Mouse (Mus musculus) central nervous system, embryonic 14 days (tissue): Measurements from ENCODE around the gene Wdr95. TPM values are rescaled to one million over a fixed set of nuclear protein-coding genes. Genes with fewer than 3 reads are reported as not detected.

Source experiments
- polyA plus RNA-seq: library from polyadenylated mRNA; depleted of rRNA; stranded (reverse); fragments of >200 nt; gene quantifications from 2 replicates; pipeline ENCODE4 v1.2.3, GENCODE M21; 2012; rRNA removed

Gene Wdr95
- polyA plus RNA-seq = 0.34 and 0.65 TPM in 2 replicates

DNA sequence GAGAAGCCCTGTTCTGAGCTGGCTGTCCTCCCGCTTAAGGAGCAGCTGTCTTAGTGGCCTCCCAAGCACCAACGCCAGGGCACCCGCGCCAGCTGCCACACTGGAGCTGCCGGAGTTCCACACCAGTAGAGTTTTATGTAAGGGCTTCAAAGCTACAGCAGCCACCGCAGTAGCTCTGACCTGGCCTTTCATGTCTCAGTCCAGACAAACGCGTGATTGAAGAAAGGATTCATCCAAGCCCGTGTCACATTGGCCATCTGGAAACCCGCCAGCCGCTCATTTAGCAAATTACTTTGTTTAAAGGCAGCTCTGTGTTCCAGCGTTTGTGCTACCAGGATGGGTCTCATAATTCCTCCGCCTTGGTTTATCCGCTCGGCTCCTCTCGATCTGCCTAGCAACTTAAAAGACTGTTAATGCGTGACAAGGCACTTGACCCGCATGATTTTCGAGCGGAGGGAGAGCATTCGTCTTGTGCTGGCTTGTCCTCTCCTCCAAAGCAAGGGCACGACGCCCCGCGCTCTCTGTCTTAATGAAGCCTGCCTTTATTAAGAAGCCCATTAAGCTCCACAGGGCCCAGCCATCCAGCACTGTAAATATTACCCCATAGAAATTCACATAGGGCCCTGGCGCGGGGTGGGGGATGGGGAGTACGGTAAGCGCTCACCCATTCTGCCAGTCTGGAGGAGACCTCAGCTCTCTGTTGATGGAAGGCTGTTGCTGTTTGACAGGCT, at the start of gene Wdr95:
Wdr95 (plus strand) TSS at position 681 of the 731 bp plus-strand sequence.

GRCm38 (mm10) chr5:149636075-149636920, 107.8 kb downstream of the Wdr95 start, which contains the start of gene Hsph1:
Gene Hsph1 (minus strand): TSS chr5:149636376.

Other genes with a start within 250 kb of the Wdr95 start
- 1.9 and 3.0 TPM in 2 replicates for gene Medag, start 116.9 kb upstream of the Wdr95 start, polyA plus RNA-seq
- 1.2 and 1.7 TPM in 2 replicates for gene Tex26, start 89.0 kb upstream of the Wdr95 start, polyA plus RNA-seq
- gene Hsph1, start 107.7 kb downstream of the Wdr95 start, polyA plus RNA-seq = 93.2 and 107 TPM in 2 replicates
- gene B3glct, start 149.6 kb downstream of the Wdr95 start, polyA plus RNA-seq = 18.8 and 20.1 TPM in 2 replicates